Mouse (Mus musculus): Measurements from ENCODE around the gene Ccrl2. TPM values are rescaled to one million over a fixed set of nuclear protein-coding genes. Genes with fewer than 3 reads are reported as not detected.

Gene Ccrl2
- polyA plus RNA-seq, 1 experiment from 2014 or later: 3.2 TPM

DNA sequence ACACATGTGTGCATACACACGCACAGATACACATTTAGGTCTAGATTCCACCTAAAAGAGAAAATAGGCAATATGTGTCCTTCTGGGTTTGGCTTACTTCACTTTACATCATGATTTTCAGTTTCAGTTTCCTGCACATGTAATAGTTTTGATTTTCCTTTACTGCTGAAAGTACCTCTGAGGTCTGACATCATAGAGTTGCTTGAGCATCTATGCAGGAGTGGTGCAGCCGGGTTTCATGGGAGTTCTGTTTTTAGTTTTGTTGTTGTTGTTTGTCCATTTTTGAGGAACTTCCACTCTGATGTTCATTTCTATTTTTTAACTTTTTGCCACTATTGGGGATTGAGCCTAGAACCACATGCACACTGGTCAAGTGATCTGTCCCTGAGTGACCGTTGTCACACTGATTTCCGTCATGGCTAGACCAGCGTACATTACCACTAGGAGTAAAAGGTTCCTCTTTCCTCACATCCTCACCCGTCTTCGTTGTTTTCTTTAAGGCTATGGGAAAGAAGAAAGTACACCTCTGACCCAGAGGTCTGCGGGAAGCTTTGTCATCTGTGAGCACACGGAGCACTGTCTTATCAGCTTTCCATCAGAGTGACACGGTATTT is 1.7 kb upstream of the Ccrl2 start:
- ATAC-seq (ENCODE audit: insufficient number of reproducible peaks, insufficient read depth, low FRiP score, low read depth): no peak
- no peak overlapping the region for H3K4me3 ChIP-seq (ENCODE audit: control insufficient read depth in 1 of 2, insufficient read depth in 1 of 2, low read depth in 1 of 2, low read length in 2 of 2)
- 70% methylated on average over 10 of the region's 10 CpGs for WGBS

DNA sequence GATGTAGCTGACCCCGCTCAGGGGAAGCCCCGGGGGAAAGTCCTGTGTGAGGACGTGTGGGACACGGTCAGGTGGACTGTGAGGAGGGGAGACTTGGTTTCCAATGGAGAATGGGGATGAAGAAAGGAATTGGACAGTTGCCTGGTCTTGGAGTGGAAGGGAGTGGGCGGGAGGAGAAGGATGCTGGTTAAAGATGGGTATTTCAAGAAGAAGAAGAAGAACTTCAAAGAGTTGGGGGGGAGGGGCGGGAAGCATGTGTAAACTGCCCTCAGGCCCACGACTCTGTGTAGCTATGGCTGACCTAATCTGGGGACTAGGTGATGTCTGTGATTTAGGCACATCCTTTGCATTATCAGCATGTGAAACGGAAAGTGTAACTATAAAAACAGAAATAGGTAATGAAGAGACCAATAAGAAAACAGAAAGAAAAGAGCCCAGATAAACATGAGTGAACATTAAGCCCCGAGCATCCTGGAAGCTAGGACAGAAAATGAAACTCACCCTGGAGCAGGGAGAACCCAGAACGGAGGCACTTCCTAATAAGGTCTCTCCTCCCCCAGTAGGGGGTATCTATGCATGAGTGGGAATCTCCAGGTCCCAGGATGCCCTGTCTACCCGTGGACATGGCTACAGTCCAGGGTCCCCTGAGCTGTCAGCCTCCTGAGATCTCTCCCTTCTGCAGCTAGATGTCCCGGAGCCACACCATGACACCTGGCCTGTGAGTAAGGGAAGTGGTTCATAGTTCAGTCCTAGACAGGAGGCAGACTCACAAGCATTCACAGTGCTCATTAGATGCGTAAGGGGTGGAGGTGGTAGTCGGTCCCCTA is 438 bp upstream of the Ccrl2 start:
- no peaks in the 10 kb centered on the region for H3K27me3 ChIP-seq (ENCODE audit: control insufficient read depth, insufficient read depth, low read length)
- WGBS: 45% methylated on average over 14 of the region's 14 CpGs
- no peaks in the 10 kb centered on the region for H3K36me3 ChIP-seq (ENCODE audit: control insufficient read depth, insufficient read depth, low read length)
- ATAC-seq (ENCODE audit: insufficient number of reproducible peaks, insufficient read depth, low FRiP score, low read depth): no peak
- peak overlapping the region; percentile 75; the same call in 1 of the 2 replicates for H3K9ac ChIP-seq (ENCODE audit: low read length)
- H3K4me1 ChIP-seq (ENCODE audit: control insufficient read depth in 2 of 2, insufficient read depth in 2 of 2, low read length in 2 of 2): peaks cover 18 to 23% of the 10 kb centered on the region in 2 experiments
- peak overlapping the region; percentile 83 for H3K4me2 ChIP-seq (ENCODE audit: low read length)
- H3K9me3 ChIP-seq (ENCODE audit: control insufficient read depth, low read length): no peaks in the 10 kb centered on the region
- peak overlapping the region; percentile 47 to 50; a peak in 3 of 4 replicates for H3K27ac ChIP-seq (replicated peaks in 1 of 2; ENCODE audit: control insufficient read depth in 1 of 2, insufficient read depth in 1 of 2, low read depth in 2 of 2, low read length in 2 of 2)
- peak overlapping the region; percentile 58 to 70; a peak in 3 of 4 replicates for H3K4me3 ChIP-seq (ENCODE audit: control insufficient read depth in 1 of 2, insufficient read depth in 1 of 2, low read depth in 1 of 2, low read length in 2 of 2)

More for the DNA sequence above, 1.7 kb upstream of the Ccrl2 start:
- Histone ChIP-seq H3K36me3 (ENCODE audit: control insufficient read depth, insufficient read depth, low read length) (no peaks in the 10 kb centered on the region), H3K9ac (ENCODE audit: low read length) (no peak overlapping the region), H3K4me2 (ENCODE audit: low read length) (no peak overlapping the region), H3K27me3 (ENCODE audit: control insufficient read depth, insufficient read depth, low read length) (no peaks in the 10 kb centered on the region), H3K4me1 (ENCODE audit: control insufficient read depth in 2 of 2, insufficient read depth in 2 of 2, low read length in 2 of 2) (peaks cover 18 to 23% of the 10 kb centered on the region in 2 experiments), H3K27ac (replicated peaks in 1 of 2; ENCODE audit: control insufficient read depth in 1 of 2, insufficient read depth in 1 of 2, low read depth in 2 of 2, low read length in 2 of 2) (no peak overlapping the region), H3K9me3 (ENCODE audit: control insufficient read depth, low read length) (no peaks in the 10 kb centered on the region)

DNA sequence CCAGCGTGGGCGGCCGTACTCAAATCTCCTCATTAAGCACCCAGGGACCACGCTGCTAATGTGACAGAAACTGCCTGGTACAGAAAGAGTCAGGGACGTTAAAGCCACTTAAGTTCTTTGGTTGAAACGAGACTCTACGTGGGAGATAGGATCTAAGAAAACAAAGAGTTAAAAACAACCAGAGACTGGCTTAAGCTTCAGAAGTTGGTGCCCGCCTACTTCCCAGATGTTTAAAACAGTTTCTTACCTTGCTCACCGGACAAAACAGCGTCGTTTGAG is 861 bp downstream of the Ccrl2 start:
- peak overlapping the region; percentile 58 to 70 for H3K4me3 ChIP-seq (ENCODE audit: control insufficient read depth in 1 of 2, insufficient read depth in 1 of 2, low read depth in 1 of 2, low read length in 2 of 2)
- 3% methylated on average over 11 of the region's 11 CpGs for WGBS
- no peaks in the 10 kb centered on the region for H3K9me3 ChIP-seq (ENCODE audit: control insufficient read depth, low read length)
- H3K36me3 ChIP-seq (ENCODE audit: control insufficient read depth, insufficient read depth, low read length): no peaks in the 10 kb centered on the region
- peak overlapping the region; percentile 47 to 50; a peak in 3 of 4 replicates for H3K27ac ChIP-seq (replicated peaks in 1 of 2; ENCODE audit: control insufficient read depth in 1 of 2, insufficient read depth in 1 of 2, low read depth in 2 of 2, low read length in 2 of 2)
- peak overlapping the region; percentile 75 for H3K9ac ChIP-seq (ENCODE audit: low read length)
- no peak for ATAC-seq (ENCODE audit: insufficient number of reproducible peaks, insufficient read depth, low FRiP score, low read depth)
- peaks cover 18 to 24% of the 10 kb centered on the region in 2 experiments for H3K4me1 ChIP-seq (ENCODE audit: control insufficient read depth in 2 of 2, insufficient read depth in 2 of 2, low read length in 2 of 2)
- no peaks in the 10 kb centered on the region for H3K27me3 ChIP-seq (ENCODE audit: control insufficient read depth, insufficient read depth, low read length)
- peak overlapping the region; percentile 83 for H3K4me2 ChIP-seq (ENCODE audit: low read length)

DNA sequence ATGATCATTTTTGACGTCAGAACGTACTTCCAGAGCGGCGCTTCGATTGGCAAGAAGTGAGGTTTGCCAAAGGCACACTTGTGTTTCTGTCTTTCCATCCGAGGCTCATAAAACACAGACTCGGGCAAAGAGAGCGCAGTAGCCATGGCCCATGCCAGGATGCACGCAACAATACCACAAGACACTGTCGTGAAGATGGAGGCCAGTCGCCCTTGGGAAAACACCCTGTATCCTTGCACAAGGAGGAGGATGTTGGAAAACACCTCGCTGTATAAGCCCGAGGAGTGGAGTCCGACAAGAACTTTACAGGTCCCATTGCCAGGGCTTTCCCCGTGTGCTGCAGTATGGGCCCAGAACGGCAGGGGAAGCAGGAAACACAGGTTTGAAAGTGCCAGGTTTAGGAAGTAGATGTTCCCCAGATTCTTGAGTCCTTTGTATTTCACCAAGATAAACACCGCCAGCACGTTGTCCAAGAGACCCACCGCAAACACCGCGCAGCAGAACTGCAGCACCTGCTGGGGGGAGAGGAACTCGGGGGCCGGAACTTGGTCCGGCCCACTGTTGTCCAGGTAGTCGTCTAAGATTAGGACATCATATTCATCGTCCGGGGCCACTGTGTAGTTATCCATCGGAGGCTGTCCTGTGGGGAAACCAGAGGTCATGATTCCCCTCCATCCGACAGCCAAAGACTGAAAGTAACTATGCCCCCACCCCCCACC is 1.4 kb downstream of the Ccrl2 start:
- peaks cover 18 to 29% of the 10 kb centered on the region in 2 experiments for H3K4me1 ChIP-seq (ENCODE audit: control insufficient read depth in 2 of 2, insufficient read depth in 2 of 2, low read length in 2 of 2)
- H3K9me3 ChIP-seq (ENCODE audit: control insufficient read depth, low read length): no peaks in the 10 kb centered on the region
- 49% methylated on average over 29 of the region's 29 CpGs for WGBS
- peak overlapping the region; percentile 58 to 70 for H3K4me3 ChIP-seq (ENCODE audit: control insufficient read depth in 1 of 2, insufficient read depth in 1 of 2, low read depth in 1 of 2, low read length in 2 of 2)
- no peak for ATAC-seq (ENCODE audit: insufficient number of reproducible peaks, insufficient read depth, low FRiP score, low read depth)
- H3K4me2 ChIP-seq (ENCODE audit: low read length): peak overlapping the region; percentile 83
- H3K9ac ChIP-seq (ENCODE audit: low read length): peak overlapping the region; percentile 75
- no peaks in the 10 kb centered on the region for H3K36me3 ChIP-seq (ENCODE audit: control insufficient read depth, insufficient read depth, low read length)
- no peaks in the 10 kb centered on the region for H3K27me3 ChIP-seq (ENCODE audit: control insufficient read depth, insufficient read depth, low read length)
- peak overlapping the region; percentile 47 to 50; a peak in 2 of 4 replicates for H3K27ac ChIP-seq (replicated peaks in 1 of 2; ENCODE audit: control insufficient read depth in 1 of 2, insufficient read depth in 1 of 2, low read depth in 2 of 2, low read length in 2 of 2)

- WGBS: 56% methylated on average over 9 of the region's 9 CpGs
- H3K36me3 ChIP-seq (ENCODE audit: control insufficient read depth, insufficient read depth, low read length): no peaks in the 10 kb centered on the region
- H3K9ac ChIP-seq (ENCODE audit: low read length): no peak overlapping the region
- H3K27me3 ChIP-seq (ENCODE audit: control insufficient read depth, insufficient read depth, low read length): no peaks in the 10 kb centered on the region
- H3K4me1 ChIP-seq (ENCODE audit: control insufficient read depth in 2 of 2, insufficient read depth in 2 of 2, low read length in 2 of 2): peaks cover 18 to 29% of the 10 kb centered on the region in 2 experiments
- no peak overlapping the region for H3K27ac ChIP-seq (replicated peaks in 1 of 2; ENCODE audit: control insufficient read depth in 1 of 2, insufficient read depth in 1 of 2, low read depth in 2 of 2, low read length in 2 of 2)
- H3K4me3 ChIP-seq (ENCODE audit: control insufficient read depth in 1 of 2, insufficient read depth in 1 of 2, low read depth in 1 of 2, low read length in 2 of 2): no peak overlapping the region
- H3K4me2 ChIP-seq (ENCODE audit: low read length): peak overlapping the region; percentile 83
- no peak for ATAC-seq (ENCODE audit: insufficient number of reproducible peaks, insufficient read depth, low FRiP score, low read depth)
- H3K9me3 ChIP-seq (ENCODE audit: control insufficient read depth, low read length): no peaks in the 10 kb centered on the region
These were observed 2.4 kb downstream of the Ccrl2 start for GRCm38 (mm10) chr9:111054923-111055322.

DNA sequence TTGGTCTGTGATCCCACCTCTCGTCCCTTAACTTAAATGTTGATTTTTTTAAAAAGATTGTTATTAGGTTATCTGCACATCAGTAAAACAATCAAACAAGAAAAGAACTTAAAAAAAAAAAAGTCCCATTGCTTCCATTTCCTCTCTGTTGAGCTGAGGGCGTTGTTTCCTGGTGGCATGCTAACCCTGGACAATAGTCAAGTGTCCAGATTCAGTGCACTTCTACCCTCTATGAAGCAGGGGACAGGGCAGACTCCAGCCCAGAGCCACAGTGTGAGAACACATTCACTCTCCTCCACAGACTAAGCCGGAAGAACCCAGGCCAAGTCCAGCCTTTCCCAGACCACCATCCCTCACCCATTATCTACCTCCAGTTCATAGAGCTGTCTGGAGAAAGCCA is 8.9 kb downstream of the Ccrl2 start:
- Histone ChIP-seq H3K4me1 (ENCODE audit: control insufficient read depth in 2 of 2, insufficient read depth in 2 of 2, low read length in 2 of 2) (peaks cover 0 to 6% of the 10 kb centered on the region in 2 experiments), H3K9me3 (ENCODE audit: control insufficient read depth, low read length) (no peaks in the 10 kb centered on the region), H3K36me3 (ENCODE audit: control insufficient read depth, insufficient read depth, low read length) (no peaks in the 10 kb centered on the region), H3K27me3 (ENCODE audit: control insufficient read depth, insufficient read depth, low read length) (no peaks in the 10 kb centered on the region), H3K4me2 (ENCODE audit: low read length) (no peak overlapping the region), H3K27ac (replicated peaks in 1 of 2; ENCODE audit: control insufficient read depth in 1 of 2, insufficient read depth in 1 of 2, low read depth in 2 of 2, low read length in 2 of 2) (no peak overlapping the region), H3K4me3 (ENCODE audit: control insufficient read depth in 1 of 2, insufficient read depth in 1 of 2, low read depth in 1 of 2, low read length in 2 of 2) (no peak overlapping the region), H3K9ac (ENCODE audit: low read length) (no peak overlapping the region)
- WGBS: 72% methylated on average over 3 of the region's 3 CpGs
- no peak for ATAC-seq (ENCODE audit: insufficient number of reproducible peaks, insufficient read depth, low FRiP score, low read depth)

- no peaks in the 10 kb centered on the region for H3K9me3 ChIP-seq (ENCODE audit: control insufficient read depth, low read length)
- no peak overlapping the region for H3K4me3 ChIP-seq (ENCODE audit: control insufficient read depth in 1 of 2, insufficient read depth in 1 of 2, low read depth in 1 of 2, low read length in 2 of 2)
- H3K4me1 ChIP-seq (ENCODE audit: control insufficient read depth in 2 of 2, insufficient read depth in 2 of 2, low read length in 2 of 2): peaks cover 0 to 6% of the 10 kb centered on the region in 2 experiments
- H3K27me3 ChIP-seq (ENCODE audit: control insufficient read depth, insufficient read depth, low read length): no peaks in the 10 kb centered on the region
- H3K27ac ChIP-seq (replicated peaks in 1 of 2; ENCODE audit: control insufficient read depth in 1 of 2, insufficient read depth in 1 of 2, low read depth in 2 of 2, low read length in 2 of 2): no peak overlapping the region
- 91% methylated on average over 5 of the region's 5 CpGs for WGBS
- ATAC-seq (ENCODE audit: insufficient number of reproducible peaks, insufficient read depth, low FRiP score, low read depth): no peak
- H3K36me3 ChIP-seq (ENCODE audit: control insufficient read depth, insufficient read depth, low read length): no peaks in the 10 kb centered on the region
- H3K9ac ChIP-seq (ENCODE audit: low read length): no peak overlapping the region
- no peak overlapping the region for H3K4me2 ChIP-seq (ENCODE audit: low read length)
These were observed 10.1 kb downstream of the Ccrl2 start for GRCm38 (mm10) chr9:111047266-111047665.
